Mouse (Mus musculus) ovary, postnatal 14 days (tissue): ENCODE data around the gene Mob3b.
"Not testable (repeated sequence)": the region's sequence is repeated elsewhere in the genome, so short reads cannot be mapped to it uniquely, and the experiment has no call there.

ENCODE experiments used
- DNase-seq: peaks from one replicate; pipeline ENCODE4 v3.0.0; 2022; ENCODE audit warnings: low spot score

Mob3b gene

GRCm38 (mm10) chr4:34967541-34967940, 189.7 kb downstream of the Mob3b start:
- DNase-seq, result no peak

GRCm38 (mm10) chr4:34966336-34966957, 190.8 kb downstream of the Mob3b start:
- no peak for DNase-seq

- no peak for DNase-seq
These were observed 192.4 kb downstream of the Mob3b start for GRCm38 (mm10) chr4:34964906-34965305.

- no peak for DNase-seq
These were observed 193.3 kb downstream of the Mob3b start for GRCm38 (mm10) chr4:34963999-34964398.

GRCm38 (mm10) chr4:34960781-34961560, 196.3 kb downstream of the Mob3b start:
- DNase-seq, result no peak

- DNase-seq, result no peak
These were observed 197.8 kb downstream of the Mob3b start for GRCm38 (mm10) chr4:34959477-34959876.

- no peak for DNase-seq
These were observed 198.9 kb downstream of the Mob3b start for GRCm38 (mm10) chr4:34958155-34959028.

- DNase-seq, result no peak
These were observed 203.6 kb downstream of the Mob3b start for GRCm38 (mm10) chr4:34953716-34954115.

GRCm38 (mm10) chr4:34947181-34947580, 210.1 kb downstream of the Mob3b start:
- no peak for DNase-seq

GRCm38 (mm10) chr4:34941046-34941445, 216.2 kb downstream of the Mob3b start:
- no peak for DNase-seq

GRCm38 (mm10) chr4:34928386-34928785, 228.9 kb downstream of the Mob3b start:
- not testable (repeated sequence) for DNase-seq

- DNase-seq, result peak; percentile 26
These were observed 235.0 kb downstream of the Mob3b start for GRCm38 (mm10) chr4:34922177-34922870.

- DNase-seq, result peak; percentile 14
These were observed 239.9 kb downstream of the Mob3b start for GRCm38 (mm10) chr4:34917400-34917799.

GRCm38 (mm10) chr4:34912171-34912570, 245.1 kb downstream of the Mob3b start:
- DNase-seq, result no peak

GRCm38 (mm10) chr4:34911401-34911800, 245.9 kb downstream of the Mob3b start:
- no peak for DNase-seq

- DNase-seq, result no peak
These were observed 249.2 kb downstream of the Mob3b start for GRCm38 (mm10) chr4:34908127-34908526.

GRCm38 (mm10) chr4:34907026-34907425, 250.3 kb downstream of the Mob3b start:
- no peak for DNase-seq

- DNase-seq, result no peak
These were observed 251.1 kb downstream of the Mob3b start for GRCm38 (mm10) chr4:34906151-34906550.

GRCm38 (mm10) chr4:34905396-34905795, 251.9 kb downstream of the Mob3b start:
- DNase-seq, result no peak

GRCm38 (mm10) chr4:34901582-34901981, 255.7 kb downstream of the Mob3b start:
- not testable (repeated sequence) for DNase-seq

GRCm38 (mm10) chr4:34901166-34901565, 256.1 kb downstream of the Mob3b start:
- DNase-seq, result no peak

GRCm38 (mm10) chr4:34900155-34900554, 257.1 kb downstream of the Mob3b start:
- no peak for DNase-seq
